Mouse (Mus musculus) erythroblast, embryonic 14.5 days (primary cell): Measurements from ENCODE around the gene Gm20431.

Experiments used
- GATA1 ChIP-seq: IDR thresholded peaks from 2 replicates; pipeline ENCODE4 v1.6.1; 2012; ENCODE audit warnings: low read length, inconsistent platforms, mixed read lengths
- TAL1 ChIP-seq: IDR thresholded peaks from 3 replicates; pipeline ENCODE4 v1.6.1; 2012; ENCODE audit warnings: low read length, inconsistent platforms, mixed read lengths

DNA sequence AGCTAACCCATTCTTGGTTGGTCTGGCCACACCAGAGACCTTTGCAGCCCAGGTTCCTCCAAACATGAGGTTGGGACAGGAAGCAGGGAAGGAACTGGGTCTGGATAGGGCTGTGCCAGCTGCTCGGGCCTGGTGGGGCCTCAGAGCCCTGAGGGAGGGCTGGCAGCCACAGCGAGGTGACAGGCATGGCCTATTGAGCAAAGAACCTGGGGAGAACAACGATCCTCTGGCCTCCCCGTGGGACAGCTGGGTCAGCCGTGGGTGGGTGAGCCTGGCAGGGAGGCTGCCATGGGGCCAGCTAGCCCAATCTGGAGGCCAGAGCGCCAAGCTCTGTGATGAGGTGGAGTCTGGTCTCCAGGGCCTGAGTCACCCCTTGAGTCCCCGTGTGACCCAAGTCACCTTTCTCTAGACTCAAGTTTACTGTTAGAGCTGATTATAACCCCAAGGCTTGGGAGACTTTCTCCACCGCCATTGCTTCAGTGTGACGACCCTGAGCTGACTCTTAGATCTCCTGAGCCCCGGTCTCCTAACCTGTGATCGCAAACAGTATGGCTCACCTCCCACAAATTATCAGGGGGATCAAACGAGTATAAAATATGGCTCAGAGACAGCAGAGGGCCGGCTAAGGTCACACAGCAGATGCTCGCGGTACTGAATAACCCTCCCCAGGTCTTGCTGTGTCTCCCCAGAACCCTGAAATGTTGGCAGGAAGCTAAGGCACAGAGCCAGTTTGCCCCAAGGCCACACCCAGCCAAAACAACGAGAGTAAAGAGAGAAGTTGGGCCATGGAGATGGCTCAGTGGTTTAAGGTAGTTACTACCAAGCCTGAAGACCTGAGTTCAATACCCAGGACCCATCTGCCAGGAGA lies 25.3 kb upstream of the Gm20431 start:
- no peak for TF ChIP-seq GATA1
- TF ChIP-seq TAL1 = no peak
